Mouse (Mus musculus) hindbrain, embryonic 13.5 days (tissue): ENCODE measurements at regions not wholly inside any gene's neighbourhood (a gene's known extent, or its start where the extent isn't known, plus 50 kb on each side); places are given as distances from the start of the nearest gene placed in this dataset.

Experiments
- ATAC-seq: fragments of 200-750 bp; cut with Nextera tagmentation; 2 replicates; pipeline ENCODE4 v1.8.0; 2017; ENCODE audit warnings: moderate TSS enrichment; ENCODE audit not compliant: low FRiP score
- H3K27ac ChIP-seq: fragments of 300-500 bp; sonication (generic); 2 replicates; pipeline ENCODE4 v1.5.1; 2015; ENCODE audit warnings: inconsistent platforms, mild to moderate bottlenecking, moderate library complexity
- H3K27me3 ChIP-seq: fragments of 300-500 bp; sonication (generic); 2 replicates; pipeline ENCODE4 v1.6.1; 2015; ENCODE audit warnings: mild to moderate bottlenecking, inconsistent platforms
- H3K36me3 ChIP-seq: fragments of 300-500 bp; sonication (generic); 2 replicates; pipeline ENCODE4 v1.6.1; 2015; ENCODE audit warnings: mild to moderate bottlenecking, inconsistent platforms
- H3K4me1 ChIP-seq: fragments of 300-500 bp; sonication (generic); replicated peaks from 2 replicates; pipeline ENCODE4 v1.6.1; 2015; ENCODE audit warnings: inconsistent platforms
- H3K4me2 ChIP-seq: fragments of 300-500 bp; sonication (generic); 2 replicates; pipeline ENCODE4 v1.6.1; 2015; ENCODE audit warnings: inconsistent platforms, mild to moderate bottlenecking, moderate library complexity
- H3K4me3 ChIP-seq: fragments of 300-500 bp; sonication (generic); 2 replicates; pipeline ENCODE4 v1.5.1; 2015; ENCODE audit warnings: mild to moderate bottlenecking, inconsistent platforms
- H3K9ac ChIP-seq: fragments of 300-500 bp; sonication (generic); 2 replicates; pipeline ENCODE4 v1.6.1; 2015; ENCODE audit warnings: mild to moderate bottlenecking, inconsistent platforms
- H3K9me3 ChIP-seq: fragments of 300-500 bp; sonication (generic); 2 replicates; pipeline ENCODE4 v1.6.1; 2016; ENCODE audit warnings: inconsistent platforms
- WGBS: fragments of 180-500 bp; shearing (Covaris S2); methylation state at CpG from one replicate; pipeline ENCODE4 v1.1.7; 2015; 5-methylcytosine and 5-hydroxymethylcytosine counted together

DNA sequence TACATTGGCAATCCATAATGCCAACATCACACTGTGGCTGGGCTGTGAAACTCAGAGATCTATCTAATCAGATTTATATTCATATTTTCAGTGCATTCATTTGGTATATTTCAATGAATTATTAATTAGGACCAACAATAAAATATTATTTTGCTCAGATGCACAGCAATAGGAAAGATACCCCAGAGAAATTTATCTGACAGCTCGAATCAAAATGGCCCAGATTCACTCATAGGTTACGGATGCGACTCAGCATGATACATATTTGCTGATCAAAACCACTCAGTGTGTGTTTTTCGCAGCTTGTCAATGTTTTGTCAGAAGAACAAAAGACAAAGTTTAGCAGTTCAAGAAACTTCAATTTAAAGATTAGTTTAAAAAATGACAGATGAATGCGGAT, 1060.6 kb upstream of the Adgrl2 start:
- Histone ChIP-seq H3K9me3 (no peaks in the 10 kb centered on the region), H3K27me3 (no peaks in the 10 kb centered on the region), H3K9ac (no peak overlapping the region), H3K36me3 (no peaks in the 10 kb centered on the region), H3K4me2 (no peak overlapping the region), H3K4me1 (no peaks in the 10 kb centered on the region), H3K27ac (no peak overlapping the region), H3K4me3 (no peak overlapping the region)
- ATAC-seq = no peak
- 74% methylated on average over 5 of the region's 5 CpGs for WGBS

DNA sequence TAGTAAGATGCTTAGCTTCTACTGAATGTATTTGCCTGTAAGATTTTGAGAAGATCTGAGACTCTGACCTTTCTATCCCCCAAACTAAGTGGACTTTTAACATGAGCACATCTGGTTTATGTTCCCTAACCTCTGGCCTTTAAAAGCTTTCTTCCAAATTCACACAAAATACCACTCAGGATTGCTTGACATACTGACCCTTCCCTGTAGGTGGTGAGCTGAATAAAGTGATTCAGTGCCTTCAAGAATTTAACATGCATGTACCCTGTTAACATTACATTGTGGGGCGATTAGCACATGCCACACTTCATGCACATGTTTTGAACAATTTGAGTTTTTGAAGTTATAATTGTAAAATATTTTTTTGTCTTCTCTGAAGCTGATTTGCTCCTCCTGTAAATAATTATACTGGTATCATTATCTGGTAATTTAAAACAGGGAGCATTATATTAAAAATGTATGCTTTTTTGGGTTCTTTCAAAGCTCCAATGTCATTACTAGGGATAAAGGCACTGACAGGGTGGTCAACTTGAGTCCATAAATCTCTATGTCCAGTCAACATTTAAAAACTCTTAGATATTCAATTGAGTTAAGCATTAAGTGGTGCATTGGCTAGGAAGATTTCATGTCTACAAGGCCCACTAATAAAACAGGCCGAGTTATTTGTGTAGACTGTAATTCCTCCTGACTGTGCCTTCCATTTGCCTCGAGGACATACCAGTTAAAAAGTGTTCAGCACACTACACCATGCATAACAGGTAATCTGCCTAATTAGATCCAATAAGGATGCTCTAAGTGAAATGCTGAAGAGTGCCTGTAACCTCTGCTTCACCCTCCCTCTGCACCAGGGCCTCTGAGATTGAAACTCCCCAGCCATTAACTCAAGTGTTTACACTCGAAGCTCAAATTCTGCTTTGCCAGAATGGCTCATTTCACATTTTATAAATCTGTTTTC, 1059.8 kb upstream of the Adgrl2 start:
- H3K9me3 ChIP-seq = no peaks in the 10 kb centered on the region
- no peak overlapping the region for H3K4me2 ChIP-seq
- H3K4me3 ChIP-seq = no peak overlapping the region
- H3K36me3 ChIP-seq = no peaks in the 10 kb centered on the region
- H3K27ac ChIP-seq = no peak overlapping the region
- no peak overlapping the region for H3K9ac ChIP-seq
- no peaks in the 10 kb centered on the region for H3K27me3 ChIP-seq
- H3K4me1 ChIP-seq = no peaks in the 10 kb centered on the region
- peak; percentile 63; the same call in 1 of the 2 replicates for ATAC-seq
- 61% methylated on average over 4 of the region's 4 CpGs for WGBS
